Mouse (Mus musculus) hindbrain, embryonic 15.5 days (tissue): Measurements from ENCODE around the gene Tgfbr3. TPM values are rescaled to one million over a fixed set of nuclear protein-coding genes. Genes with fewer than 3 reads are reported as not detected.

Experiments
- ATAC-seq: fragments of 200-750 bp; cut with Nextera tagmentation; 2 replicates; pipeline ENCODE4 v1.8.0; 2017; ENCODE audit warnings: low read depth, moderate number of reproducible peaks, moderate TSS enrichment; ENCODE audit not compliant: low FRiP score
- H3K27ac ChIP-seq: fragments of 300-500 bp; sonication (generic); replicated peaks from 2 replicates; pipeline ENCODE4 v1.5.1; 2015; ENCODE audit warnings: mild to moderate bottlenecking, inconsistent platforms
- H3K27me3 ChIP-seq: fragments of 300-500 bp; sonication (generic); 2 replicates; pipeline ENCODE4 v1.6.1; 2015; ENCODE audit warnings: control low read depth, inconsistent platforms
- H3K36me3 ChIP-seq: fragments of 300-500 bp; sonication (generic); 2 replicates; pipeline ENCODE4 v1.6.1; 2015; ENCODE audit warnings: control low read depth, inconsistent platforms
- H3K4me1 ChIP-seq: fragments of 300-500 bp; sonication (generic); replicated peaks from 2 replicates; pipeline ENCODE4 v1.6.1; 2015; ENCODE audit warnings: control low read depth, inconsistent platforms
- H3K4me2 ChIP-seq: fragments of 300-500 bp; sonication (generic); 2 replicates; pipeline ENCODE4 v1.6.1; 2015; ENCODE audit warnings: moderate library complexity, mild to moderate bottlenecking, inconsistent platforms
- H3K4me3 ChIP-seq: fragments of 300-500 bp; sonication (generic); 2 replicates; pipeline ENCODE4 v1.5.1; 2015; ENCODE audit warnings: mild to moderate bottlenecking, inconsistent platforms
- H3K9ac ChIP-seq: fragments of 300-500 bp; sonication (generic); 2 replicates; pipeline ENCODE4 v1.6.1; 2015; ENCODE audit warnings: inconsistent platforms
- H3K9me3 ChIP-seq: fragments of 300-500 bp; sonication (generic); 2 replicates; pipeline ENCODE4 v1.6.1; 2016; ENCODE audit warnings: control low read depth, inconsistent platforms
- WGBS: fragments of 180-500 bp; shearing (Covaris S2); methylation state at CpG from one replicate; pipeline ENCODE4 v1.1.7; 2015; 5-methylcytosine and 5-hydroxymethylcytosine counted together
- polyA plus RNA-seq: library from polyadenylated mRNA; unstranded; fragments of >200 nt; fragmentation: Nextera tagmentation; extraction: Ambion mirVana; gene quantifications from 2 replicates; pipeline ENCODE4 v1.2.1, GENCODE M21; 2015

Tgfbr3 gene
- polyA plus RNA-seq, 1 experiment from 2014 or later: 6.0 TPM

DNA sequence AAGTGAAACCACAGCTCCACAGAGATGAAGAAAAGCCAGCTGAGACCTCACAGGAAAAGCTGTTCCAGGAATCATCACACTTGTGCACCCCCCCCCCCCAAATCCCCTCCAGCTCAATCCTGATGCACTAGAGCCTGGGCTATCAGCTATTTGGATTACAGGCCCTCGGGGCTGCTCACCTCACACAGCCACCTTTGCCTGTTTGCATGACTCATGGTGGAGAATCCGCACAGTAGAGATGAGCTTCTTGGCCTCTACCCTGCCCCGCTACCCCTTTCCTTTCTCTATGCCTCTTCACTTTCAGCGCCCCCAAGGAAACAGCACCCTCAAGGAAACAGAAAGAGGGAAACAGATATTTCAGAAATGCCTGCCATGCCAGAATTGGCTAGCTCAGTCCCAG, 127.1 kb downstream of the Tgfbr3 start:
- no peak for ATAC-seq
- Histone ChIP-seq H3K4me2 (no peak overlapping the region), H3K4me1 (peaks cover 7% of the 10 kb centered on the region), H3K9ac (no peak overlapping the region), H3K27ac (no peak overlapping the region), H3K27me3 (no peaks in the 10 kb centered on the region), H3K4me3 (no peak overlapping the region), H3K36me3 (no peaks in the 10 kb centered on the region), H3K9me3 (no peaks in the 10 kb centered on the region)
- WGBS: 92% methylated on average over 4 of the region's 4 CpGs

DNA sequence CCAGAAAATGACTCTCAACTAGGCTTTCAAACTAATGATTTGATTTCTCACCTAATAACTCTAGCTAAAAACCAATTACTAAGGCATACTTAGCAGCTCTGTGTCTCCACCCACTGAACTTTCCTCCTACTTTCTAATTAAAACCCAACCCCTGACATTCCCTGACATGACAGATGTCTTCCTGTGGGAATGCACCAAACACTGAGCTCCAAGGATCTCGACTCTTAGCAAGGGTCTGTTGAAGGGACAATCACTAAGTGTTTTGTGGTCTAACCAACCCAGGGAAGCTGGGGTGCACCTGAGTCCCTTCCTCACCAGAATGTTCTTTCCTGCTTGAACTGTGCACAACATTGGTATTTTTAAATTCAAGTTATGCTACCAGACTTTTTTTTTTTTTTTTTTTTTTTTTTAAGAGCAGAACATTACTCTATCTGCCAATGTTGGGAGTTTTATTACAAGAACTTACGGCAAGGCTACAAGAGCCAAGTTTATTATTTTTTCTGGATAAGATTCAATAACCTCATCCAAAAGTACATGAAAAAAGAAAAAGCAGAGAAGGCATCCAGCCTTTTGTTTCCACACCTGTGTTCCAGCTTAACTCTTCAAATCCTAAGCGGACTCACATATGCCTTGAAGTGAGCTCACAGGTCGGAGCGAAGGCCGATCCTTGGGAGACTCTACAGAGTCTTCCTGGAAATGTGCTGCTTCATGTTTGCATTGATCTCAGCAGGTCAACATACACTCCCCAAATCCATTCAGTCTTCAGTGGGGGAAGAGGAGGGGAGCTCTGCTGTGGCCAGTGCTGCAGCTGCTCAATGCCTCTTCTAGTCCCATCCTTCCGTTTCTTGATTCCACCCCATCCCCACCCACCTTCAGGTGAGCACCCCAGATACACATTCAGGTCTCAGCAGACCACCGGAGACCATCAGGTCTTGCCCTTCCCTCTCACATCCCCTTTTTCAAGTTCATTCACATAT, 129.2 kb downstream of the Tgfbr3 start:
- ATAC-seq: no peak
- H3K4me2 ChIP-seq: no peak overlapping the region
- WGBS: 87% methylated on average over 8 of the region's 8 CpGs
- H3K9me3 ChIP-seq: no peaks in the 10 kb centered on the region
- no peaks in the 10 kb centered on the region for H3K27me3 ChIP-seq
- no peak overlapping the region for H3K27ac ChIP-seq
- H3K36me3 ChIP-seq: no peaks in the 10 kb centered on the region
- H3K4me1 ChIP-seq: peaks cover 4% of the 10 kb centered on the region
- no peak overlapping the region for H3K9ac ChIP-seq
- H3K4me3 ChIP-seq: no peak overlapping the region

DNA sequence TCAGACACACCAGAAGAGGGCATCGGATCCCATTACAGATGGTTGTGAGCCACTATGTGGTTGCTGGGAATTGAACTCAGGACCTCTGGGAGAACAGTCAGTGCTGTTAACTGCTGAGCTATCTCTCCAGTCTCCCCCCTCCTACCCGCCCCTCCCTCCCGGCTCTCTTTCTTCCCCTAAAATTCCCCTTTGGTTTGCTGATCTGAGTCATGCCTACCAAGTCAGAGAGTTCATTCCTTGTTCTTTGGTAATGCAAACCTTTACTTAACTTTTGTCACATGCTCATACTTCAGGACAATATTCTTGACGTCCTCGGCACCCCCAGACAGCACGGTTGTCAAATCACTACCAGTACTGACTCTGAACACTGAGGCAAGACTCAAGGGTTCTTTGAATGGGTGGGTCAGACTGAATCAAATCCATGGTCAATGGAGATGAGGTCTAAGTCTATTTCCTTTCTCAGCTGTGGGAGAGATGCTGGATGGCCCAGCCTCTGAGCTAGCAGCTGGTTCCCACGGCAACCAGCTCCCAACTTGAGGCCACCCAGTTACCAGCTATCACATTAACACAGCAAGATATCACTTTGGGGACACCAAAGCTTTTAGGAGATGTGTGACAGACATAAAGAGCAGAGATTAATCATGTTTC, 130.8 kb downstream of the Tgfbr3 start:
- peaks cover 4% of the 10 kb centered on the region for H3K4me1 ChIP-seq
- no peak overlapping the region for H3K4me3 ChIP-seq
- H3K36me3 ChIP-seq: no peaks in the 10 kb centered on the region
- H3K4me2 ChIP-seq: no peak overlapping the region
- ATAC-seq: no peak
- no peak overlapping the region for H3K27ac ChIP-seq
- WGBS: 61% methylated on average over 7 of the region's 7 CpGs
- H3K9me3 ChIP-seq: no peaks in the 10 kb centered on the region
- H3K9ac ChIP-seq: no peak overlapping the region
- no peaks in the 10 kb centered on the region for H3K27me3 ChIP-seq

DNA sequence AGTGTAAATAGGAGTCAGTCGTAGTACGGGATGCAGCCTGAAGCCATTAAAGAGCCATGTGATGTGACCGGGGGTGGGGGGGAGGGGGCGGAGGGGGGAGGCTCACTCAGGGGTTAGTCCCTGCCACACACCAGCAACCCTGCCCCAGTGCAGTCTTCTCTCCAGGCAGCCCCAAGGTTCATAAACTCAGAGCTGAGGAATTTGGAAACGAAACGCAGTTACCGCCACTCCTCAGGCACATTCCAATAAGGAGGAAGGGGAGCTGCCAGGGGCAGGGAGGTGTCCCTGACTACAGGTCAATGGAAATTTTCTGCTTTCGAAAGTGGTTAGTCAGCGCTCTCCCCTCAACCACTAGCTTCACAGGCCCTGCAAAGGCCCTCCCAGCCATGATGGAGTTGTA, 132.0 kb downstream of the Tgfbr3 start:
- Histone ChIP-seq H3K9me3 (no peaks in the 10 kb centered on the region), H3K4me2 (no peak overlapping the region), H3K9ac (no peak overlapping the region), H3K27me3 (no peaks in the 10 kb centered on the region), H3K36me3 (no peaks in the 10 kb centered on the region), H3K4me3 (no peak overlapping the region), H3K27ac (no peak overlapping the region), H3K4me1 (peaks cover 4% of the 10 kb centered on the region)
- no peak for ATAC-seq
- WGBS: 49% methylated on average over 9 of the region's 9 CpGs

DNA sequence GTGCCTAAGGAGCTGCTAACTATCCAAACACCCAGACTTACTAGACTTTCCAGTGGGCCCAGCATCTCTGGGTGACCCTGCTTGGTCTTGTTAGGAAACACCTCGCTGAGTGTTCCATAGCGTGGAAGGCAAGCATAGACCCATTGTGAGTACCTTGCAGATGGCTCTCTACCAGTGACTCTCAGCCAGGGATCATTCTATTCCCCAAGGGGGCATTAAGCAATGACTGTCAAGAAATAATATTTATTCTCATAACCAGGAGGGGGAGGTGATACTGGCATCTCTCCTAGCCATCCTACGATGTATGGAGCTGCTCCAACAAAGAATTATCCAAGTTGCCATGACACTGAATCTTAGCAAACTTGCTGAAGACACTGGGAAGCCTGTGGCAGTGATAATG, 133.3 kb downstream of the Tgfbr3 start:
- Histone ChIP-seq H3K27ac (no peak overlapping the region), H3K4me1 (peaks cover 10% of the 10 kb centered on the region), H3K9ac (no peak overlapping the region), H3K4me2 (no peak overlapping the region), H3K4me3 (no peak overlapping the region), H3K9me3 (no peaks in the 10 kb centered on the region), H3K36me3 (no peaks in the 10 kb centered on the region), H3K27me3 (no peaks in the 10 kb centered on the region)
- 75% methylated on average over 3 of the region's 3 CpGs for WGBS
- ATAC-seq: no peak

DNA sequence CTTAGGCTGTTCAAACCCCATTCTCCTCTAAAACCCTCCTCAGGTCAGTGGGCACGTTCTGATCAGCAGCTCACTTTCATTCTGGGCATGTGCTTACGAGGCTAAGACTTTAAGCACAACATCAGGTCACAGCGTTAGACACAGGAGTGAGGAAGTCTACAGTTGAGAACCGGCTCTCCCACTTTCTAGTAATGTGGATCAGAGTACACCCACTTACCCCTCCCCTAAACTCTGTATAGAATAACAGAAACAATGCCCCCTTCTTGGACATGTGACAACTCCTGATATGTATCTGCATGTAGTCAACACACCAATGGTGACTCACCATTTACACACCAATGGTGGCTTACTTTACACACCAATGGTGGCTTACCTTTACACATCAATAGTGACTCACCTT, 136.4 kb downstream of the Tgfbr3 start:
- Histone ChIP-seq H3K4me2 (no peak overlapping the region), H3K4me1 (peaks cover 16% of the 10 kb centered on the region), H3K27ac (no peak overlapping the region), H3K36me3 (no peaks in the 10 kb centered on the region), H3K9me3 (no peaks in the 10 kb centered on the region), H3K4me3 (no peak overlapping the region), H3K9ac (no peak overlapping the region), H3K27me3 (no peaks in the 10 kb centered on the region)
- 90% methylated on average over 4 of the region's 4 CpGs for WGBS
- ATAC-seq: no peak

DNA sequence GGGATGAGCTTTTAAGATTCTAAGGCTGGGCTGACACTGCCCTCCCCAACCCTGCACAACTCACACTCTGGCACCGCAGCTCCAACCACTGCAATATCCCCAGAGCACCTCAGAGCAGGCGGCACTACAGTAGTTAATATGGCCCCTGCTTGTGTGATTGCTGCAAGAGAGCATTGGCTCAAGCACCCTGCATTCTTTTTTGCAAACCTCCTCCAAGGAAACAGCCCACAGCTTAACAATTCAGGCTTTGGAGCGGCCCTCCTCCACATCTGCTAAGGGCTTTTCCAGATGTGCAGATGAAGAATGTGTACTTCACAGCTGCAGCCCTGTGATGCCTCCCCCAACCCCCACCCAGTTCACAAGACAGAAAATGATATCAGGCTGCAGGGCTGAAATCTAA, 138.1 kb downstream of the Tgfbr3 start:
- Histone ChIP-seq H3K4me1 (peaks cover 20% of the 10 kb centered on the region), H3K27ac (no peak overlapping the region), H3K4me2 (no peak overlapping the region), H3K9me3 (no peaks in the 10 kb centered on the region), H3K9ac (no peak overlapping the region), H3K27me3 (no peaks in the 10 kb centered on the region), H3K36me3 (no peaks in the 10 kb centered on the region), H3K4me3 (no peak overlapping the region)
- WGBS: 53% methylated on average over 3 of the region's 3 CpGs
- ATAC-seq: no peak

DNA sequence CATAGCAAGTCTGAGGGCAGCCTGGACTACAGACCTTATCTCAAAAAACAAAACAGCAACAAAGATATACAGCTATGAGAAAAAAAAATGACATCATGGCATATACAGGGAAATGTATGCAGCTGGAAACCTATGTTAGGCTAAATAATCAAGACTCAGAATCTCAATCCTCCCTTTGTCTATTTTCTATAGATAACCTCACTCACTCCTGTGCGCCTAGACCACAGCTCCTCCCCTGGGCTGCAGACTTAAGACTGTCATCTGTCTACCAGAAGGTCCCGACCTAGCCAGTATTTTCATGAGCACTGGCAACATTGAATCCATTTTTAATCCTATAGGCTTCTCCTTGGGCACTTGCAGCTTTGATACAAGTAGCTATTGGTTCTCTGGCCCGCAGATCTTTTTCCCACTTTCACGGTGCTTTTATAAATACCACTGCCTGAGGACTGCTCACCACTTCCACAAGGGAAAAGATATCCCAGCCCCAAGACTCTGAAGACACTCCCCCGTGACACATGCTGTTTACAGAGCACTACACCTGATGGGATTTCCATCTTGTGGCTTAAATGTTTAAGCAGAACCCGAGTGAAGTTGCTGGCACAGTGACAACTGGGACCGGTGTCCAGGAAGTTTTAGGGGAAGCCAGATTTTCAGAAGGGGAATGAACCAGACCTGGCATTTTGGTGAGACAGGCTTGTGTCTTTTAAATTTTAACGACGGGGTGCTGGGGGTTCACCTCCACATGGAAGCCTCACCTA, 138.7 kb downstream of the Tgfbr3 start:
- H3K27ac ChIP-seq: no peak overlapping the region
- H3K9ac ChIP-seq: no peak overlapping the region

DNA sequence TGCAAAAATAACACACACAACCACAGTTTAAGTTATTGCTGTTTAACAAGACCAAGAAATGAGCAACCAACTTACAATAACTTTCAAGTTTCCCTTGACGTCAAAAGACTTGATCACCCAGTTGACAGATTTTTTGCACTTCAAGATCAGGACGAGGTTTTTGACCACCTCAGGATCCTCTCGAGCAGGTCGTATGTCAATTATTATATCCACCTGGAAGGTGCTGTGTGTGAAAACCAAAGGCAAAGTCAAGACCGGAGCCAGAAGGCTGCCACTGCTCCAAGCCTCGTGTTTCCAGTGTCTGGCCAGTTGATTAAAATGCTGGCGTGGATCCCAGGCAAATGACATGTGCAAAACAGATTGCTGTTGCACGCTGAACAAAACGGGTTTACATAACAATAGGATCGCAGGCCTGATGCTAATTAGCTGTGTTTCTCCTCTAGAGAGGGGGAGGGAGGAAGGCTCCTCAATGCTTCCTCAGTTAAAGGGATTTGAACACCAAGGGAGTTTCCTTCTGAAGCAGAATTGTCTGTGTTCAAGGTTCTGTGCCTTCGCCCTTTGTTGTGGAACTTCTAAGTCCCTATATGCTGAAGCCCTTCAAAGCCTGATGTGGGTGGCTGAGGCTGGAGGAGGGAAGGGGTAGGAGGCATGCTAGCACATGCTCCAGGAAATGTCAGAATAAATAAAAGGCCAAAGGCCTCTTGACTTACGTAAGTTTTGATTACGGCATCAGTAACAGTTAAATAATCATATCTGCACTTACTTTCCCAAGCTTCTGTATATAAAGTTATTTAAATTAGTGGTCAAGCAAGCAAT, 141.3 kb downstream of the Tgfbr3 start:
- H3K4me1 ChIP-seq: peaks cover 28% of the 10 kb centered on the region
- peak; percentile 76 for ATAC-seq
- H3K27me3 ChIP-seq: 0 out of 2 replicates have a peak, but pooled peaks cover 2% of the 10 kb centered on the region
- no peaks in the 10 kb centered on the region for H3K9me3 ChIP-seq
- no peaks in the 10 kb centered on the region for H3K36me3 ChIP-seq
- 17% methylated on average over 13 of the region's 13 CpGs for WGBS
- H3K4me3 ChIP-seq: no peak overlapping the region
- H3K27ac ChIP-seq: no peak overlapping the region; the same call in 1 of the 2 replicates
- no peak overlapping the region for H3K4me2 ChIP-seq
- H3K9ac ChIP-seq: no peak overlapping the region

More for the DNA sequence above, 138.7 kb downstream of the Tgfbr3 start:
- ATAC-seq: no peak
- Histone ChIP-seq H3K27me3 (no peaks in the 10 kb centered on the region), H3K9me3 (no peaks in the 10 kb centered on the region), H3K4me3 (no peak overlapping the region), H3K4me1 (peaks cover 20% of the 10 kb centered on the region), H3K4me2 (no peak overlapping the region), H3K36me3 (no peaks in the 10 kb centered on the region)
- 58% methylated on average over 9 of the region's 9 CpGs for WGBS

DNA sequence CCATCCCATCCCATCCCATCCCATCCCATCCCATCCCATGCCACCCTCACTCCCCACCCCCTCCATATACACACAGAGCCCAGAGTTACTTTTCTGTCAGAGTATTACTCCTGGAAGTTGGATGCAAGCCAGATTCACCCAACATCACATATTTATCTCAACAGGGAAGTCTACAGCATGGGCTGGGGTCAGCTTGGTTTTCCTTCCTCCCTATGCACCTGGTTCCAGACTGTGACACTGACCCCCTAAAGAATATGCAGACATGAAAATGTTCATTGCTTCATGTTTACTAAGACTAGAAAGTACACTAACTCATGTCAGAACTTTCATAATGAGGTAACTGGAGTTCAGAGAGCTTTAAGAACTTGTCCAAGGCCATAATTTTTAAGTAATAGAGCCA, 142.0 kb downstream of the Tgfbr3 start:
- H3K4me1 ChIP-seq: peaks cover 28% of the 10 kb centered on the region
- no peak overlapping the region for H3K4me3 ChIP-seq
- H3K4me2 ChIP-seq: no peak overlapping the region
- H3K27me3 ChIP-seq: 0 out of 2 replicates have a peak, but pooled peaks cover 2% of the 10 kb centered on the region
- no peaks in the 10 kb centered on the region for H3K9me3 ChIP-seq
- H3K27ac ChIP-seq: no peak overlapping the region
- no peak overlapping the region for H3K9ac ChIP-seq
- ATAC-seq: no peak
- no peaks in the 10 kb centered on the region for H3K36me3 ChIP-seq

DNA sequence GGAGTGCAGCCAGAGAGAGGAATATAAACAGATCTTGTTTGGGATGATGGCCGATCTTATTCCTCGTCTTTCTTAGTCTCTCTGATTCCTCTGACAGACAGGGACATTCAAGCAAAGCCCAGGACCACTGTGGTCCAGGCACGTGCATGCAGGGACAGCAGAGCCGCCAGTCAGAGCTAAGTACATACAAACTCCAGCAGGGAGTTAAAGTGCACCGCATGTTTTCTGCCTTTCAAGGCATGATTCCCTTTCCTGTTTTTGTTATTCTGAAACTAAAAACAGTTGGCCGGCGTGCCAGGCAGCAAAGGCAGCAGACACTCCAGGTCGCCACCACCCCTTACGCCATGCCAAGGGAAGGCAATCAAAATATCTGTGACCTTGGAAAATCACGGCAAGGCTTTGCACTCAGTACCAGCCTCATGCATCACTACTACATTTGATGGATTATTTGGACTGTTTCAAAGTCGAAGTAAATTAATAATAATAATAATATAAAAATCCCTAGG, 143.3 kb downstream of the Tgfbr3 start:
- H3K9ac ChIP-seq: no peak overlapping the region
- H3K27ac ChIP-seq: no peak overlapping the region
- H3K4me2 ChIP-seq: no peak overlapping the region
- H3K9me3 ChIP-seq: no peaks in the 10 kb centered on the region
- H3K4me1 ChIP-seq: peaks cover 23% of the 10 kb centered on the region
- H3K27me3 ChIP-seq: 0 out of 2 replicates have a peak, but pooled peaks cover 2% of the 10 kb centered on the region
- WGBS: 59% methylated on average over 11 of the region's 11 CpGs
- no peak overlapping the region for H3K4me3 ChIP-seq
- no peaks in the 10 kb centered on the region for H3K36me3 ChIP-seq
- no peak for ATAC-seq
